Mouse (Mus musculus) c-Kit-negative CD71-positive TER-119-positive erythroid progenitor cells, embryonic 14.5 days (primary cell): ENCODE data around the gene Tmc4.
"Not testable (repeated sequence)": the region's sequence is repeated elsewhere in the genome, so short reads cannot be mapped to it uniquely, and the experiment has no call there.

Experiments
- DNase-seq: peaks from one replicate; pipeline ENCODE4 v3.0.0-alpha.2; 2013; ENCODE audit warnings: low read depth, low spot score

Tmc4 gene

DNA sequence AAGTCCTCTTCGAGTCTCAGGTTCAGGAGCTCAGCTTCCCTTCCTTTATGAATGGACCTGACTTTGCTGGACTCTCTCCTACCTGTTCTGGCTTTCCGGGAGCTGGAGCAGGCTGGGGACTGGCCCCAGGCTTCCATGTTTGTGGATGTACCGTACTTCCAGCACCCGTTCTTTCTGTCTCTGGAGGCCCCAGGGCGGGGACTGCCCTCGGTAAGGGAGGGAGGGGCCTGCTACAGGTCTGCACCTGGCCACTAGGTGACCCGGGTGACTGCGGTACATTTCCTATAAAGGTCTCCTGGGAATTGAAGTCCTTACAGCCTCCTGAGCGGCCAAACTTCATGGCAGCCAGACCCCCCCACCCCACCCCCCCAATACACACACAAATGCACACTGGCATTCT, at the start of gene Tmc4:
Gene Tmc4, minus strand, starts transcription at position 212 of the 400 bp plus-strand sequence.
- no peak for DNase-seq

DNA sequence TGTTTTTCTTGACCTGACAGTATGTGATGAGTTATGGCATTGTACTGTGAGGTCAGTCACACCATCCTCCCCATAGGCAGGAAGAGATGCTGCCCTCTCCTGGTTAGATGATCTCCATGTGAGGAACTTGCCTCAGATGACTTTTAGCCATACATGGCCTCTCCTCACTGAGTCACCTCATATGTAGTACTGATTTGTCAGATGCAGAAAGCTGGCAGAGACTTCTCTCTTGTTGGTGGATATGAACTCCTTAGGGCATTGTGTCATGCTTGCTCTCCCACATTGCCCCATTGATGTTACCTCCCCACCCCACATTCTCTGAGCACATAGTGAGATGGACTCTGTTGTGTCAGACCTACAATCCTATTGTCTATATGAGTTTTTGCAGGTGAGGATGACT, 48.1 kb upstream of the Tmc4 start:
- DNase-seq = not testable (repeated sequence)

DNA sequence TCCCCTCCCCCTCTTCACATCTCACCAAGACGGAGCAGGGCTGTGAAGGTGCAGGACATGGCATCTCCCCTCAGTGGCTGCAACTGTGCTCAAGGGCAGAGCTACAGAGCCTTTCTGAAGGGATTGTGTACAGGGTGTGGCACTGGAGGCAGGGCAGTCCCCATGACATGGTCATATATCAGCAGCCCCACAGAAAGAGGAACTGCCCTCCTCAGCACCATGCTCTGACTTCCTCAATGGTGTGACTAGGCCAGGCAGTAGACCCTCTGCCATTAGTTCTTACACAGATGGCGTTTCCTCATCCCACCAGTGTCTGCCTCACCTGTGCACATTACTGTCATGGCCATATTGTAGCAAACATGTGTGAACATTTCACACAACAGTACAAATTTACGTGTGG, 42.9 kb upstream of the Tmc4 start, which contains the start of gene Pirb:
Gene Pirb, minus strand, starts transcription at position 124 of the 400 bp plus-strand sequence.
- DNase-seq = not testable (repeated sequence)

DNA sequence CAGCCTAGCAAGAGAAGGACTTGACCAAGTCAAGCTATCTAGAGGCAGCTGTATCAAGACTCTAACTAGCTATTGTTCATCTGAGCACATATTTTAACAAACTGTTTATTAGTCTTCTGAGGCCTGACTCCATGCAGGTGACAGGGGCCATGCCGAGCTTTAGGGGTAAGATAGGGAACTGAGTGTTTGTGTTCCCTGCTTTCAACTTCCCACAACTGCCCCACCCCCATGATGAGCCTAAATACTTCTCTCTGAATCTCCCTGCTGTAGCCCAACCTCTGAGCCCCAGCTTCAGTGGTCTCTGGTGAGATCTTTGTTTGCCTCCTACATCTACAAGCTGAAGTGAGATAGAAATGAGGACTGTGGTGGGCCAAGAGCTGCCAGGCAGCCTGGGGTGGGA, 37.9 kb upstream of the Tmc4 start:
- no peak for DNase-seq

DNA sequence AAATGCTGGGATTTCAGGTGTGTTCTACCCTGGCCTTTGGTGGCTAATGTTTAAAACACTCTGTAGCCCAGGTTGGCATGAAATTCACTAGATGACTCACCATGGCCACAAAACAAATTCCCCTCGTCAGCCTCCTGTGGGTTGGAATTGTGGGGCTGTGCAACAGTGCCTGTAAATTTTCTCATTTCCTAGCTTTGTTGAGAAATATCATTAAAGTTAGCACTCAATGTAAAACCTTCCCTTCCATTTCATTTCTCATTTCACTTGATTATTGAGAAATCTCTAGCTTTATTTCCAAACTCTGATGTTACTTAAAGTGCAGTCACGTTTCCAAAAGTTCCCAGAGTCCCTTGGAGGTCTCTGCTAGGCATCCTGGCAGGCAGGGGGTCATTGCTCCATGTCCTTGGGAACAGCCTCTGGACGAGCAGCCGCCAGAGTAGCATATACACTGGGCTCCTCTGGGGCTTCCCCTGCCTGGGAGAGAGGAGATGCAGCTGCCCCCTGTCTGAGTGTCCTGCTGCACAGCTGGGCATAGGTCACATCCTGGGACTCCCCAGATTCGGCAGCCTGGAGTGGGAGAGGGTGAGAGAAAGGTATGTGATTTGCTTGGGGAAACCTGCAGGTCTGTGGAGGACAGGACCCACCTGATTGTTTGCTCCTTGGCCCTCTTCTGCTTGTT, 35.0 kb upstream of the Tmc4 start:
- DNase-seq = no peak

DNA sequence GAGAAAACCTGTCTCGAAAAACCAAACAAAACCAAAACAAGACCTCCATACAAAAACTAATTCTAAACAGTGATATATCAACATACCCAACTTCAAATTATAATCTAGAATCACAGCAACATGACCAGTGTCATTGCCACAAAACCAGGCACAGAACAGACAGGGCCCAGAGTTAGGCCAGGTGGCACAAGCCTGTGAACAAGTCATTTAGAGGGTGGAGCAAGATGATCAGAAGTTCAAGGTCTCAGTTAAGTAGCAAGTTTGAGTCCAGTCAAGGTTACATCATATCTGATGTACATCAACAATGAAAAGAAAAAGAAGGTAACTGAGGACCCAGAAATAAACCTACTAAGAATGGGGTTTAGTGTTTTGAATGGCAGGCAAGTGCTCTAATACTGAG, 31.6 kb upstream of the Tmc4 start:
- no peak for DNase-seq

DNA sequence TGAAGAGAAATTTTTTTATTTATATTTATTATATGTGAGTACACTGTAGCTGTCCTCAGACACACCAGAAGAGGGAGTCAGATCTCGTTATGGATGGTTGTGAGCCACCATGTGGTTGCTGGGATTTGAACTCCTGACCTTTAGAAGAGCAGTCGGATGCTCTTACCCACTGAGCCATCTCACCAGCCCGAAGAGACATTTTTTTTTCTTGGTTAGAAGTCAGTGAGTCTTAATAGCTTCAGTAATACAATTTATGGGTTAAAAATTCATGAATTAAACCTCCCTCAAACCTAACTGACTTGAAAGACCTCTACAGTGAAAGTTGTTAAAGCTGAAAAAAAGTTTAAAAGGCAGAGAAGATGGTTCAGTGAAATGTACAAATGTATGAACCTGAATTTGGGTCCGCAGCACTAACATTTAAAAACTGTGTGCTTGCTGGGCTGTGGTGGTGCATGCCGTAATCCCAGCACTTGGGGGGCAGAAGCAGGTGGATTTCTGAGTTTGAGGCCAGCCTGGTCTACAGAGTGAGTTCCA, 31.2 kb upstream of the Tmc4 start:
- not testable (repeated sequence) for DNase-seq

DNA sequence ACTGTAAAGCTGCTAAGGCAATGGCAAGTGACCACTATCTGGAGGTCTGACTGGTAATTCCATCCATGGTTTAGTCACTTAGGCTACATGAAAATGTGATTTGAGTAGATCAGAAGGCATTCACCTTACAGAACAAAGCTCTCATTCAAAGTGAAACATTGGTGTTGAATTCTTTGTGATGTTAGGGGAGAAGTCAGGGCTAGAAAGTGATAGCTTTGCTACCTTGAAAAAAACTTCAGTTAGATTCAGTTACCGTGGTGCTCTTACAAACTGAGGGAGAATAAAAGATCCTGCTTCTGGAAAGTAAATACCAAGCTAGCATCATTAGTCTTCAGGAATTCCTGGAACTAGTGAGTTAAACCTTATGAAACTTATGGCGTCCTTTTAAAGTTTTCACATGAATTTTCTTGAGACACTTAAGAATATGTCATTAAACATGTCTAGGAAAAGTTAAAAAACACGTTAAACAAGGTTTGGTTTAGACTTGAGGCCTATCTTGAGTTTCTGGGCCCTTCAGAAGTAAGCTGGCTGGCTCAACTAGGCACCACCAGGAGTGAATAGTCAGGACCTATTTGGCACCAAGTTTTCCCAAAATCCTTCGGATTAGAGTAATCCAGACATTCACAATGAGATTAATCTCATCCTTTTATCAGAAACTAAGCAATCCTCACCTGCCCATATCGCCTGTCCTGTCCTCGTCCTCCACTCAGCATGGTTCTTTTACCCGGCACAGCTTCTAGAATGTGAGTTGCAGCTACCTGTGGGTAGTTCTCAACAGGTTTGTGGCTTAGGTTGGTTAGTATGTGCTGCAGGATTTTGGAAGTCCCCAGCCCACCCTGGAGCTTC, 30.4 kb upstream of the Tmc4 start:
- DNase-seq = no peak

DNA sequence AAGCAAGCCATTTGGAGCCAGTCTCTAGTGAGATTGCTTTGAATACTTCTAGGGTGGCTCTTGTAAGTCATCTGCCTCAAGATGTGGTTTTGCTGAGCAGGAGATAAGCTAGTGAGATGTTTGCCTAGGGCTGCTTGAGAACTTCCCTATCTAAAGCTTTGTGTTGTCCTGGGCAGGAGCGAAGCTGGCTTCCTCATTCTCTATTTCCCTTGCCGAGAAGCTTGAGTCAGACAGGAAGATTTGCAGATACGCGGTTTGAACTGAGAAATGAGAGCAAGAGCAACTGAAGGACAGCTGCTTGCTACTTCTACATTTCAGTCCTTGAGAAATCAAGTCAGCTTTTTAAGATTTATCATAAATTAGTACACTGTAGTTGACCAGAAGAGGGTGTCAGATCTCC, 29.7 kb upstream of the Tmc4 start:
- DNase-seq = no peak

DNA sequence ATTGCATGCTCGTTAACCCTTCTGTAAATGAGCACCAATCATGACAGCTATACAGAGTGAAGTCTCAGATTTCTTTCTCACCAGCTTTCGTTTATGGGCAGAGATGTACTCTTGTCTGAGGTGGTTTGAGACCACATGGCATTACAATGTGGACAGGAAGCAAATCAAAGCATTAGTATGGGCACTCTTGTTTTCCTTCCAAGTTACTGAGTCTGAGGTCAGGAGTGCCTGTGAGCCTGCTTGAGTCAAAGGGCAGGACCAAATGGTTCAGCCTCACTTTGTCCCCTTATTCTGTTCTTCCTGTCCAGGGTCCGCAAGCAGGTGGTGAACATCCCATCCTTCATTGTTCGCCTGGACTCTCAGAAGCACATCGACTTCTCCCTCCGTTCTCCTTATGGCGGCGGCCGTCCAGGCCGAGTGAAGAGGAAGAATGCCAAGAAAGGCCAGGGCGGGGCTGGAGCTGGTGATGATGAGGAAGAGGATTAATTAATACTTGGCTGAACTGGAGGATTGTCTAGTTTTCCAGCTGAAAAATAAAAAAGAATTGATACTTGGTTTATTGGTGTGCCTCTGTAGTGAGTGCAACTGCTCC, 29.1 kb upstream of the Tmc4 start:
- no peak for DNase-seq

DNA sequence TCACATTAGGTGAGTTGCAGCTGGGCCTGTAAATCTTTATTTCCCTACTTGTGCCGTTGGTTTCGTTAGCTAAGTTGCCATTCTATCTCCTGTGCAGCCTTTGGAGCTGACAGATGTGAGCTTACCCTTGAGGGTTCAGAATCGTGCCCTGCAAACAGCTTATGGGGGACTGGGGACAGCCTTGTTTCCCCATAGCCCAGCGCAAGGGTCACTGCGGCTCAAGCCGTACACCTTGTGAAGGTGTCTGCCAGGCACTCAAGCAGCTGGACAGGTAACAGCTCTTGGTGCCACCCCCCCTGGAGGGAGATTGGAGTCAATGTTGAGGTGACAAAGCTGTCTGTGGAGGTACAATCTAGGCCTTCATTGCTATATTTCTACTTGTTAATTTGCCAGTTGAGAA, 28.6 kb upstream of the Tmc4 start:
- no peak for DNase-seq

DNA sequence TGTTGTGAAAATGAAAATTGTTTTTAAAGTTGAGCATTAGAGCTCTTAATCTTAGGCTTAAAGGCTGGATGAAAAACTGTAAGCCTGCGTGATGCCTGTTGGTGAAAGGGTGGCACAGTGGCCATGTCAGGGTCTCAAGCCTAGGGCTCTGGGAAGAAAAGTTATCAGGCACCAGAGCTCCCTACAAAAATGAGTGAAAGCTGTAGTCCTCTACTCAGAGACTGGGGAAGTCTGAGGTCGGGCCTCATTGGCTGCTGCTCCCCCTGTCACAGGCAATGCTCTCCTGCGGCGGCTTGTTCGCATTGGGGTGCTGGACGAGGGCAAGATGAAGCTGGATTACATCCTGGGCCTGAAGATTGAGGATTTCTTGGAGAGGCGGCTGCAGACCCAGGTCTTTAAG, 28.1 kb upstream of the Tmc4 start:
- not testable (repeated sequence) for DNase-seq

DNA sequence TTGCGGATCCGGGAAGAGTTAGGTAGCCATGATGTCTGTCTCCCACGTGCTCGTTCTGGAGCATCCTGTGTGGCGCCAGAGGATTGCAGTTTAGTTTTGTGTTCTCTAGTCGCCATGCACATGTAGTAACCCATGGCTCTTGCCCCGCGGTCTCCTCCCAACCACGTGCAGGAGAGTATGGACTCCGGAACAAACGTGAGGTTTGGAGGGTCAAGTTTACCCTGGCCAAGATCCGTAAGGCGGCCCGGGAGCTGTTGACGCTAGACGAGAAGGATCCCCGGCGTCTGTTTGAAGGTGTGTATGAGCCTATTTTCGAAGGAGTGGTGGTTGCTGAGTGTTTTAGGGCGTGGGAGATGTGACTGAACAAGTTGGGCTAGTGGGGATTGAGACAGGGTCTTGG, 27.1 kb upstream of the Tmc4 start:
- DNase-seq = no peak

DNA sequence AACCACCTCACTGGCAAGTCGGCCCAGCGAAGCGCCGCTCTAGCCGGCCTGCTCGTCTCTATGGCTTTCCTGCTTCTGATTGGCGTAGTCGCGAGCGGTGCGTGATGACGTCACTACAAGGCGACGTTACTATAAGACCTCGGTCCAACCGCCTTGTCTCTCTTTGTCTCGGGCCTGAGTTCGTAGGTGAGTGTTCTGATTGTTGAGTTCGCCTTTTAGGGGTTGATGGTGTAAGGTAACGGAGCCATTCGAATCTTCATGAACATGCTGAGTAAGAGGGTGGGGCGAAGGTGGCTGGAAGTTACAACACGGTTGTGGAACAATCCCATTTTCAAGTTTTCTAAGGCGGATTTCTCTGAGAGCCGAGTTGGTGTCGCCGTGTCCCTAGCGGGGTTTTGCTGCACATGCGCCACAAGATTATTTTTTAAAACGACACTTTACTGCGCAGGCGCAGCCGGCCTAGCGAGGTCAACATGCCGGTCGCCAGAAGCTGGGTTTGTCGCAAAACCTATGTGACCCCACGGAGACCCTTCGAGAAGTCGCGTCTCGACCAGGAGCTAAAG, 26.6 kb upstream of the Tmc4 start, which contains the start of gene Rps9:
Gene Rps9, plus strand, starts transcription at position 115 of the 563 bp plus-strand sequence.
- DNase-seq = peak; percentile 95

DNA sequence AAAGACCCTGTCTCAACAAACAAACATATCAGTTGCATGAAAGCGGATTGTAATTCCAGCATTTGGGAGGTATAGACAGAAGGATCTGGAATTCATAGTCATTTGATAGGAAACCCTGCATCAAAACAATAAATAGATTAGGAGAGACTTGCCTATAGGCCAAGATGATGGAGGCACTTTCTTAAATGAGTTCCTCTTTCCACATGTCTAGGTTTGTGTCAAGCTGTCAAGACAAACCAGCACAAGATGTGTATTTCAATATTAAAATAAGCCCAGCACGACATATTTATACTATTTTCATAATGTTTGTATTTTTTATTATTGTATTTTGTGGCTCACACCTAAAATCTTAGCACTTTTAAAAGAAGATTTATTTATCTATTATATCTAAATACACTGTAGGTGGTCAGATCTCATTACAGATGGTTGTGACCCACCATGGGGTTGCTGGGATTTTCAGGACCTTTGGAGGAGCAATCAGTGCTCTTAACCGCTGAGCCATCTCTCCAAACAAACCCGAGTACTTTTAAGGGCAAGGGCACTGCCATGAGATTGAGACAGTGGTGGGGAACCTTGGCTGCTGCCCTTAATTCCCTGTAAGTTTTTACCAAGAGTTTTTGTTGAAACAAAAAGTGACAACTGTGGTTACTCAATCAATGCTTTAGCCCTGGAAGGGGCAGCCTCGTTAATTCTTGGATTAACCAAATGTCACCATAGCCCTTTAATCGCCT, 26.0 kb upstream of the Tmc4 start:
- DNase-seq = no peak

DNA sequence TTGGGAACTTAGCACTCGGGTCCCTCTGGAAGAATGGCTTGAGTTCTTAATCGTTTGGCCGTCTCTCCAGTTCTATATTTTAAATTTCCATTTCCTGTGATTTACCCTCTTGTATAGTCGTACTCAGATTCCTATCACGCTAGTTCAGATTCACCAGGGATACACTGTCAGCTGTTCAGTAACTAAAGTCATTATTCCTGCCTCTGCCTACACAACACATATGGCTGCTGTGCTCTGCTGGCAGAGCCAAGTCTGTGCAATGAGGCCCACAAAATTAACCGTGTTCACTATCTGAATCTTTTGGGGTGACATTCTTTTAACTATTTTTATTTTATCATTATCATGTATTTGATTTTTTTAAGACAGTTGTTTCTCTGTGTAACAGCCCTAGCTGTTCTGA, 21.1 kb upstream of the Tmc4 start:
- DNase-seq = no peak

DNA sequence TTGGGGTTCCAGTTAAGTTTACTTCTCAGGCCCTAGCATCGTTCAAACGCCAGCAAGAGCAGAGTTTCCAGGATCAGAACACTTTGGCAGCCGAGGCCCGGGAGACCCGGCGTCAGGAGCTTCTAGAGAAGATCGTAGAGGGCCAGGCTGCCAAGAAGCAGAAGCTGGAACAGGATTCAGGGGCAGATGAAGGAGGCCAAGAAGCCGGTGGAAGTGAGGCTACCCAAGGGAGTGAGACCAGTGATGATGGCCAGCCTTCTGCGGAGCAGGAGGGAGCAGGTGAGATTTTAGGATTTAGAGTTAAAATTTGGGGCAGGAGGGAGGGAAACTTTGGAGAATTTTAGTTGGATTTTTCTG, 17.6 kb upstream of the Tmc4 start:
- not testable (repeated sequence) for DNase-seq

DNA sequence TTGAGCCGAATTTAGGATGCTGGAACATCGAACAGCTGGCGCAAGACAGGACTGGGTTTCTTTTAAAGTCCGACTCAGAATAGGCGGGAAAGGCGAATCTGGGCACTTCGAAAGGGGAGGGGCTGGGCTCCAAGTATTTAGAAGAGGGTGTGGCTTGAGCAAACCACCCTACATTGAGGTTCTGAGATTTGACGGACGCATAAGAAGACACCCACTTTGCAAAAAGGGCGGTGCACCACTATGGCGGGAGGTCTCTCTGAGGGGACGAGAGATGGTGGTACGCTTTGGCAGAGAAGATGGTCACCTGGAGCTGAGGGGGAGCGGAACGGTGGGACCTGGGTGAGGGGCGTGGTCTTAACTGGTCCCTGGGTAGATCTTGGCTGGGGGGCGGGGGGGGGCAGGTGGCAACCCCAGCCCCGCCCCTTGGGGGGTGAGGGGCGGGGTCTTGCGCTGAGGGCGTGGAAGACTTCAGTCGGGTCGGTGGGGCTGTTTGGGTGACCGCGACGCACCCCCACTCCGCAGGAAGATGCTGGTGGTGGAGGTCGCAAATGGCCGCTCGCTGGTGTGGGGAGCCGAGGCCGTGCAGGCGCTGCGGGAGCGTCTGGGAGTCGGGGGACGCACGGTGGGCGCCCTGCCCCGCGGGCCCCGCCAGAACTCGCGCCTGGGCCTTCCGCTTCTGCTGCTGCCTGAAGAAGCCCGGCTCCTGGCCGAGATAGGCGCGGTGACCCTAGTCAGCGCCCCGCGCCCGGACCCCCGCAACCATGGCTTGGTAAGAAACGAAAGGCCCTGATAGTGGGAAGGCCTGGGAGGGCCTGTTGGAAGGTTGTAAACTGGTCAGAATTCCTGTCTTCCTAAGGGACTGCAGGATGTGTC, 17.0 kb upstream of the Tmc4 start:
- peak; percentile 24 for DNase-seq

DNA sequence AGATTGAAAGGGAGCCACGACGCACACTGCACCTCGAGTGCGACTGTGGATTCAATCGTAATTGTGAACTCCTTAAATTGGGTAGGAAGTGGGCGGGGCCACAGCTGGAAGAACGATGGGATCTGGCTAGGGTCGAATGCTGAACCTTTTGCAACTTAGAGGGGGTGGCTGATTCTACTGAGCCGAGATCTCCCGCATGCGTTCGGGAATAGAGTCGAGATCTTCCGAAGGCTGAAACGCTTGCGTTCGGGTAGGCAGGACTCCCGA, 16.4 kb upstream of the Tmc4 start:
- DNase-seq = no peak

DNA sequence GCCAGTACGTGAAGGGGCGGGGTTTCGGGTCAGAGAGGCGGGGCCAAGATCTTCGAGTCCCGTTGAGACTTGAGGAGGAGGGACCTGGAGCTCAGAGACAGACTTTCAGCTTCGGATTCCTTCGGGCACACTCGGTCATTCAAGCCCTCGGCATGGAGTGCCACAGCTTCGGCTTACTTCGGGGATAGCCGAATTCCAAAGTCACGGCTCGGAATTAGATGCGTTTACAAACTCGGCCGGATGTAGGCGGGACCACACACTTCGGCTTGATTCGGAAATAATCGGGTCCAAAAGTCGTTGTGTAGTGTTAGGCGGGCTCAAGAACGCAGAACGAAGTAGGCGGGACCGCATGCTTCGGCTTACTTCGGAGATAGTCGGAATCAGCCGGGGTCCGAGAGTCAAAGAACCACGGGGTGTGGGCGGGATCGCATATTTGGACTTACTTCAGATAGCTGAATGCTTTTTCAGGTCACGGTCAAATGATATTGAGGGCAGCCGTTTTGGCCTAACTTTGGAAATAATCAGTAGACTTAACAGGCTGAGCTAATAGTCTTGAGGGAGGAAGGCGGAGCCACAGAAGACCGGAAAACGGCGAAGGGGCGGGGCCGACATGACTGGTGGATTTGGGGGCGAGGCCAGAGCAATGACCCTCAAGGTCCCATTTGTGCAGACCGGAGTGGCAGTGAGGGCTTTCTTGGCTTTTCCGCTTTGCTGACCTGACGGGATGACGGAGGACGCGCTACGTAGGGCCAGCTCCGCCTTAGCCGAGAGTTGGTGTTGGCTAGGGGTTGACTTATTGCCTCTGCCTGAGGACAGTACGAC, 15.8 kb upstream of the Tmc4 start, which contains the start of gene Mboat7:
Gene Mboat7, minus strand, starts transcription at position 537 of the 822 bp plus-strand sequence.
- DNase-seq = peak; percentile 89
